Mouse (Mus musculus): ENCODE data around the gene Slc4a4. TPM values are rescaled to one million over a fixed set of nuclear protein-coding genes. Genes with fewer than 3 reads are reported as not detected.

Slc4a4 gene
- polyA plus RNA-seq, 1 experiment from 2014 or later = 26.1 TPM

- no peak for TF ChIP-seq CTCF (IDR thresholded peaks at IDR 0.05; ENCODE audit: low read depth)
These were observed 23.8 kb upstream of the Slc4a4 start for GRCm38 (mm10) chr5:88862794-88863193.

GRCm38 (mm10) chr5:88884101-88884500, 2.5 kb upstream of the Slc4a4 start:
- Histone ChIP-seq H3K9ac (ENCODE audit: low read depth, low read length) (no peak overlapping the region), H3K4me1 (replicated peaks; ENCODE audit: insufficient read depth, low read length) (no peaks in the 10 kb centered on the region), H3K27me3 (ENCODE audit: insufficient read depth, low read length) (no peaks in the 10 kb centered on the region), H3K9me3 (replicated peaks; ENCODE audit: low read length) (no peaks in the 10 kb centered on the region), H3K27ac (no peak overlapping the region), H3K4me2 (ENCODE audit: low read length) (no peak overlapping the region), H3K4me3 (replicated peaks; ENCODE audit: low read depth, low read length) (no peak overlapping the region), H3K36me3 (ENCODE audit: insufficient read depth, low read length) (no peaks in the 10 kb centered on the region)
- 21% methylated on average over 3 of the region's 3 CpGs for WGBS
- ATAC-seq (replicated peaks; ENCODE audit: low FRiP score, low read depth) (no peak), DNase-seq (ENCODE audit: low spot score) (peak; percentile 78)
- peak; percentile 76 for TF ChIP-seq CTCF (IDR thresholded peaks at IDR 0.05; ENCODE audit: low read depth)

More at GRCm38 (mm10) chr5:88862794-88863193, 23.8 kb upstream of the Slc4a4 start:
- no peak overlapping the region for H3K27ac ChIP-seq
- H3K27me3 ChIP-seq (ENCODE audit: insufficient read depth, low read length) = no peaks in the 10 kb centered on the region
- H3K4me1 ChIP-seq (replicated peaks; ENCODE audit: insufficient read depth, low read length) = no peaks in the 10 kb centered on the region
- no peak overlapping the region for H3K4me3 ChIP-seq (replicated peaks; ENCODE audit: low read depth, low read length)
- H3K36me3 ChIP-seq (ENCODE audit: insufficient read depth, low read length) = no peaks in the 10 kb centered on the region
- DNase-seq (ENCODE audit: low spot score) = no peak
- ATAC-seq (replicated peaks; ENCODE audit: low FRiP score, low read depth) = no peak
- no peak overlapping the region for H3K9ac ChIP-seq (ENCODE audit: low read depth, low read length)
- H3K4me2 ChIP-seq (ENCODE audit: low read length) = no peak overlapping the region
- H3K9me3 ChIP-seq (replicated peaks; ENCODE audit: low read length) = no peaks in the 10 kb centered on the region
- 95% methylated on average over 2 of the region's 2 CpGs for WGBS

- ATAC-seq (replicated peaks; ENCODE audit: low FRiP score, low read depth) (no peak), DNase-seq (ENCODE audit: low spot score) (no peak)
- Histone ChIP-seq H3K4me2 (ENCODE audit: low read length) (no peak overlapping the region), H3K27ac (no peak overlapping the region), H3K9me3 (replicated peaks; ENCODE audit: low read length) (no peaks in the 10 kb centered on the region), H3K9ac (ENCODE audit: low read depth, low read length) (no peak overlapping the region), H3K4me1 (replicated peaks; ENCODE audit: insufficient read depth, low read length) (no peaks in the 10 kb centered on the region), H3K27me3 (ENCODE audit: insufficient read depth, low read length) (no peaks in the 10 kb centered on the region), H3K36me3 (ENCODE audit: insufficient read depth, low read length) (no peaks in the 10 kb centered on the region), H3K4me3 (replicated peaks; ENCODE audit: low read depth, low read length) (no peak overlapping the region)
- 81% methylated on average over 3 of the region's 3 CpGs for WGBS
- no peak for TF ChIP-seq CTCF (IDR thresholded peaks at IDR 0.05; ENCODE audit: low read depth)
These were observed 1.1 kb upstream of the Slc4a4 start for GRCm38 (mm10) chr5:88885503-88885902.

GRCm38 (mm10) chr5:88885944-88886343, 674 bp upstream of the Slc4a4 start:
- peak overlapping the region; percentile 91 for H3K4me2 ChIP-seq (ENCODE audit: low read length)
- no peak for ATAC-seq (replicated peaks; ENCODE audit: low FRiP score, low read depth)
- peak overlapping the region; percentile 84; the same call in 1 of the 2 replicates for H3K4me3 ChIP-seq (replicated peaks; ENCODE audit: low read depth, low read length)

GRCm38 (mm10) chr5:88886349-88886667, 310 bp upstream of the Slc4a4 start:
- H3K9ac ChIP-seq (ENCODE audit: low read depth, low read length) = peak overlapping the region; percentile 73
- 5% methylated on average over 14 of the region's 14 CpGs for WGBS
- H3K9me3 ChIP-seq (replicated peaks; ENCODE audit: low read length) = no peaks in the 10 kb centered on the region
- no peaks in the 10 kb centered on the region for H3K4me1 ChIP-seq (replicated peaks; ENCODE audit: insufficient read depth, low read length)
- H3K4me3 ChIP-seq (replicated peaks; ENCODE audit: low read depth, low read length) = peak overlapping the region; percentile 84
- peak overlapping the region; percentile 68; the same call in 1 of the 2 replicates for H3K27ac ChIP-seq
- ATAC-seq (replicated peaks; ENCODE audit: low FRiP score, low read depth) = no peak
- H3K4me2 ChIP-seq (ENCODE audit: low read length) = peak overlapping the region; percentile 91
- no peaks in the 10 kb centered on the region for H3K27me3 ChIP-seq (ENCODE audit: insufficient read depth, low read length)
- TF ChIP-seq CTCF (IDR thresholded peaks at IDR 0.05; ENCODE audit: low read depth) = no peak
- DNase-seq (ENCODE audit: low spot score) = no peak
- no peaks in the 10 kb centered on the region for H3K36me3 ChIP-seq (ENCODE audit: insufficient read depth, low read length)

More at GRCm38 (mm10) chr5:88885944-88886343, 674 bp upstream of the Slc4a4 start:
- no peak for TF ChIP-seq CTCF (IDR thresholded peaks at IDR 0.05; ENCODE audit: low read depth)
- WGBS = 47% methylated on average over 5 of the region's 5 CpGs
- no peaks in the 10 kb centered on the region for H3K9me3 ChIP-seq (replicated peaks; ENCODE audit: low read length)
- no peaks in the 10 kb centered on the region for H3K4me1 ChIP-seq (replicated peaks; ENCODE audit: insufficient read depth, low read length)
- H3K9ac ChIP-seq (ENCODE audit: low read depth, low read length) = no peak overlapping the region
- H3K27ac ChIP-seq = no peak overlapping the region
- no peak for DNase-seq (ENCODE audit: low spot score)
- H3K36me3 ChIP-seq (ENCODE audit: insufficient read depth, low read length) = no peaks in the 10 kb centered on the region
- no peaks in the 10 kb centered on the region for H3K27me3 ChIP-seq (ENCODE audit: insufficient read depth, low read length)

GRCm38 (mm10) chr5:88887556-88888412, 1.2 kb downstream of the Slc4a4 start:
- Histone ChIP-seq H3K4me2 (ENCODE audit: low read length) (peak overlapping the region; percentile 91), H3K9ac (ENCODE audit: low read depth, low read length) (peak overlapping the region; percentile 73), H3K4me3 (replicated peaks; ENCODE audit: low read depth, low read length) (peak overlapping the region; percentile 84), H3K27ac (no peak overlapping the region), H3K9me3 (replicated peaks; ENCODE audit: low read length) (no peaks in the 10 kb centered on the region), H3K27me3 (ENCODE audit: insufficient read depth, low read length) (no peaks in the 10 kb centered on the region), H3K4me1 (replicated peaks; ENCODE audit: insufficient read depth, low read length) (no peaks in the 10 kb centered on the region), H3K36me3 (ENCODE audit: insufficient read depth, low read length) (no peaks in the 10 kb centered on the region)
- DNase-seq (ENCODE audit: low spot score) (peak; percentile 32), ATAC-seq (replicated peaks; ENCODE audit: low FRiP score, low read depth) (no peak; the same call in 1 of the 2 replicates)
- WGBS = 2% methylated on average over 29 of the region's 29 CpGs
- no peak for TF ChIP-seq CTCF (IDR thresholded peaks at IDR 0.05; ENCODE audit: low read depth)

Measured in kidney, postnatal 0 days (tissue).